Mouse (Mus musculus): Measurements from ENCODE around the gene Aldh3a1.

- TF ChIP-seq GATA1 (IDR thresholded peaks at IDR 0.05; ENCODE audit: low read length) (no peak), TAL1 (IDR thresholded peaks at IDR 0.05; ENCODE audit: low read length) (no peak)
Observed at GRCm38 (mm10) chr11:61225941-61226412, 18.6 kb downstream of the Aldh3a1 start.
